Mouse (Mus musculus) lung, embryonic 14.5 days (tissue): Measurements from ENCODE around the gene Gm10282. TPM values are rescaled to one million over a fixed set of nuclear protein-coding genes. Genes with fewer than 3 reads are reported as not detected.

Experiments
- ATAC-seq: fragments of 200-750 bp; cut with Nextera tagmentation; 2 replicates; pipeline ENCODE4 v1.8.0; 2017; ENCODE audit warnings: mild to moderate bottlenecking, moderate TSS enrichment, moderate library complexity; ENCODE audit not compliant: insufficient read depth
- DNase-seq: peaks from one replicate; pipeline ENCODE4 v3.0.0-alpha.2; 2015
- H3K27ac ChIP-seq: fragments of 300-500 bp; sonication (generic); 2 replicates; pipeline ENCODE4 v1.5.1; 2014; ENCODE audit warnings: low read depth, mild to moderate bottlenecking, moderate library complexity
- H3K27me3 ChIP-seq: fragments of 300-500 bp; sonication (generic); 2 replicates; pipeline ENCODE4 v1.6.1; 2014; ENCODE audit warnings: low read length, control low read depth; ENCODE audit not compliant: insufficient read depth
- H3K36me3 ChIP-seq: fragments of 300-500 bp; sonication (generic); 2 replicates; pipeline ENCODE4 v1.6.1; 2014; ENCODE audit warnings: control low read depth; ENCODE audit not compliant: insufficient read depth
- H3K4me1 ChIP-seq: fragments of 300-500 bp; sonication (generic); 2 replicates; pipeline ENCODE4 v1.6.1; 2014; ENCODE audit warnings: antibody characterized with exemption, control low read depth; ENCODE audit not compliant: insufficient read depth
- H3K4me2 ChIP-seq: fragments of 300-500 bp; sonication (generic); 2 replicates; pipeline ENCODE4 v1.6.1; 2014; ENCODE audit warnings: mild to moderate bottlenecking
- H3K4me3 ChIP-seq: fragments of 300-500 bp; sonication (generic); 2 replicates; pipeline ENCODE4 v1.5.1; 2014; ENCODE audit warnings: low read depth, low read length
- H3K9ac ChIP-seq: fragments of 300-500 bp; sonication (generic); 2 replicates; pipeline ENCODE4 v1.6.1; 2014
- H3K9me3 ChIP-seq: fragments of 300-500 bp; sonication (generic); 2 replicates; pipeline ENCODE4 v1.6.1; 2016; ENCODE audit warnings: low read depth, low read length, control low read depth
- CTCF ChIP-seq: IDR thresholded peaks from 2 replicates; pipeline ENCODE4 v1.5.1; 2016; ENCODE audit warnings: antibody characterized with exemption, low read depth
- WGBS: fragments of 180-500 bp; shearing (Covaris S2); extraction: QIAGEN DNeasy Blood & Tissue Kit; methylation state at CpG from one replicate; pipeline ENCODE4 v1.1.7; 2014; 5-methylcytosine and 5-hydroxymethylcytosine counted together
- polyA plus RNA-seq: library from polyadenylated mRNA; unstranded; fragments of >200 nt; fragmentation: Nextera tagmentation; extraction: Ambion mirVana; gene quantifications from 2 replicates; pipeline ENCODE4 v1.2.1, GENCODE M21; 2014

The Gm10282 gene
- polyA plus RNA-seq, 1 experiment from 2014 or later: 38.2 TPM

GRCm38 (mm10) chr8:72334144-72334641, 29.1 kb upstream of the Gm10282 start:
- no peak for ATAC-seq
- peaks cover 33% of the 10 kb centered on the region for H3K36me3 ChIP-seq
- DNase-seq: no peak
- no peaks in the 10 kb centered on the region for H3K9me3 ChIP-seq
- no peak overlapping the region for H3K4me2 ChIP-seq
- H3K4me3 ChIP-seq: no peak overlapping the region
- TF ChIP-seq CTCF: no peak
- 76% methylated on average over 4 of the region's 4 CpGs for WGBS
- no peaks in the 10 kb centered on the region for H3K4me1 ChIP-seq
- H3K9ac ChIP-seq: no peak overlapping the region
- no peaks in the 10 kb centered on the region for H3K27me3 ChIP-seq
- H3K27ac ChIP-seq: no peak overlapping the region

- Histone ChIP-seq H3K27me3 (no peaks in the 10 kb centered on the region), H3K4me3 (no peak overlapping the region), H3K27ac (no peak overlapping the region), H3K36me3 (peaks cover 29% of the 10 kb centered on the region; the same call in 1 of the 2 replicates), H3K4me2 (no peak overlapping the region), H3K9me3 (no peaks in the 10 kb centered on the region), H3K4me1 (no peaks in the 10 kb centered on the region), H3K9ac (no peak overlapping the region)
- WGBS: 46% methylated on average over 3 of the region's 3 CpGs
- no peak for DNase-seq
- TF ChIP-seq CTCF: no peak
- no peak for ATAC-seq
These were observed 28.5 kb upstream of the Gm10282 start for GRCm38 (mm10) chr8:72333429-72334143.

GRCm38 (mm10) chr8:72331631-72332030, 26.6 kb upstream of the Gm10282 start:
- Histone ChIP-seq H3K36me3 (peaks cover 12% of the 10 kb centered on the region; the same call in 1 of the 2 replicates), H3K27me3 (no peaks in the 10 kb centered on the region), H3K9me3 (no peaks in the 10 kb centered on the region), H3K4me3 (no peak overlapping the region), H3K4me1 (no peaks in the 10 kb centered on the region), H3K9ac (no peak overlapping the region), H3K27ac (no peak overlapping the region), H3K4me2 (no peak overlapping the region)
- 87% methylated on average over 4 of the region's 4 CpGs for WGBS
- ATAC-seq: no peak
- no peak for TF ChIP-seq CTCF
- no peak for DNase-seq

- no peak for ATAC-seq
- Histone ChIP-seq H3K27me3 (no peaks in the 10 kb centered on the region), H3K9ac (no peak overlapping the region), H3K9me3 (no peaks in the 10 kb centered on the region), H3K4me2 (no peak overlapping the region), H3K27ac (no peak overlapping the region), H3K4me1 (no peaks in the 10 kb centered on the region), H3K36me3 (peaks cover 8% of the 10 kb centered on the region; the same call in 1 of the 2 replicates), H3K4me3 (no peak overlapping the region)
- DNase-seq: no peak
- 73% methylated on average over 6 of the region's 6 CpGs for WGBS
- no peak for TF ChIP-seq CTCF
These were observed 25.9 kb upstream of the Gm10282 start for GRCm38 (mm10) chr8:72330806-72331516.

- H3K9ac ChIP-seq: no peak overlapping the region
- 83% methylated on average over 3 of the region's 3 CpGs for WGBS
- no peak for TF ChIP-seq CTCF
- H3K4me3 ChIP-seq: no peak overlapping the region
- ATAC-seq (no peak), DNase-seq (no peak)
- H3K4me1 ChIP-seq: no peaks in the 10 kb centered on the region
- no peaks in the 10 kb centered on the region for H3K9me3 ChIP-seq
- no peak overlapping the region for H3K4me2 ChIP-seq
- no peaks in the 10 kb centered on the region for H3K27me3 ChIP-seq
- H3K27ac ChIP-seq: no peak overlapping the region
- no peaks in the 10 kb centered on the region for H3K36me3 ChIP-seq
These were observed 24.1 kb upstream of the Gm10282 start for GRCm38 (mm10) chr8:72329116-72329515.

- Histone ChIP-seq H3K4me1 (no peaks in the 10 kb centered on the region), H3K9me3 (no peaks in the 10 kb centered on the region), H3K4me2 (no peak overlapping the region), H3K9ac (no peak overlapping the region), H3K27me3 (peaks cover 18% of the 10 kb centered on the region), H3K27ac (no peak overlapping the region), H3K36me3 (no peaks in the 10 kb centered on the region), H3K4me3 (no peak overlapping the region)
- no peak for TF ChIP-seq CTCF
- WGBS: 65% methylated on average over 2 of the region's 2 CpGs
- DNase-seq (no peak), ATAC-seq (no peak)
These were observed 19.6 kb upstream of the Gm10282 start for GRCm38 (mm10) chr8:72324708-72325107.

GRCm38 (mm10) chr8:72324036-72324706, 19.1 kb upstream of the Gm10282 start:
- TF ChIP-seq CTCF: no peak
- DNase-seq (no peak), ATAC-seq (no peak)
- Histone ChIP-seq H3K27me3 (peaks cover 23% of the 10 kb centered on the region), H3K9ac (no peak overlapping the region), H3K4me2 (no peak overlapping the region), H3K27ac (no peak overlapping the region), H3K4me1 (no peaks in the 10 kb centered on the region), H3K4me3 (no peak overlapping the region), H3K9me3 (no peaks in the 10 kb centered on the region), H3K36me3 (no peaks in the 10 kb centered on the region)
- 81% methylated on average over 10 of the region's 10 CpGs for WGBS
